Mouse (Mus musculus) stomach, embryonic 16.5 days (tissue): ENCODE measurements around the gene 4930556J24Rik. TPM values are rescaled to one million over a fixed set of nuclear protein-coding genes. Genes with fewer than 3 reads are reported as not detected.

Experiments
- ATAC-seq: fragments of 200-750 bp; cut with Nextera tagmentation; 2 replicates; pipeline ENCODE4 v1.8.0; 2017; ENCODE audit warnings: moderate number of reproducible peaks, moderate TSS enrichment; ENCODE audit not compliant: insufficient read depth, low FRiP score
- H3K27ac ChIP-seq: fragments of 300-500 bp; sonication (generic); 2 replicates; pipeline ENCODE4 v1.5.1; 2014; ENCODE audit warnings: low read length
- H3K27me3 ChIP-seq: fragments of 300-500 bp; sonication (generic); 2 replicates; pipeline ENCODE4 v1.6.1; 2014; ENCODE audit warnings: low read length, control low read depth, mixed read lengths; ENCODE audit not compliant: control insufficient read depth, insufficient read depth
- H3K36me3 ChIP-seq: fragments of 300-500 bp; sonication (generic); 2 replicates; pipeline ENCODE4 v1.6.1; 2014; ENCODE audit warnings: low read length; ENCODE audit not compliant: control insufficient read depth, insufficient read depth
- H3K4me1 ChIP-seq: fragments of 300-500 bp; sonication (generic); 2 replicates; pipeline ENCODE4 v1.6.1; 2014; ENCODE audit warnings: low read length, control low read depth, mixed read lengths; ENCODE audit not compliant: control insufficient read depth, insufficient read depth
- H3K4me2 ChIP-seq: fragments of 300-500 bp; sonication (generic); 2 replicates; pipeline ENCODE4 v1.6.1; 2014; ENCODE audit warnings: low read depth, low read length, mixed read lengths
- H3K4me3 ChIP-seq: fragments of 300-500 bp; sonication (generic); replicated peaks from 2 replicates; pipeline ENCODE4 v1.5.1; 2014; ENCODE audit warnings: mild to moderate bottlenecking, low read length
- H3K9ac ChIP-seq: fragments of 300-500 bp; sonication (generic); 2 replicates; pipeline ENCODE4 v1.6.1; 2014; ENCODE audit warnings: low read length
- H3K9me3 ChIP-seq: fragments of 300-500 bp; sonication (generic); replicated peaks from 2 replicates; pipeline ENCODE4 v1.6.1; 2016; ENCODE audit warnings: low read length, control low read depth; ENCODE audit not compliant: control insufficient read depth
- WGBS: fragments of 180-500 bp; shearing (Covaris S2); extraction: QIAGEN DNeasy Blood & Tissue Kit; methylation state at CpG from one replicate; pipeline ENCODE4 v1.1.7; 2014; 5-methylcytosine and 5-hydroxymethylcytosine counted together
- polyA plus RNA-seq: library from polyadenylated mRNA; unstranded; fragments of >200 nt; fragmentation: Nextera tagmentation; extraction: Ambion mirVana; gene quantifications from 2 replicates; pipeline ENCODE4 v1.2.1, GENCODE M21; 2015

The 4930556J24Rik gene
- polyA plus RNA-seq, 1 experiment from 2014 or later = 0.12 TPM

DNA sequence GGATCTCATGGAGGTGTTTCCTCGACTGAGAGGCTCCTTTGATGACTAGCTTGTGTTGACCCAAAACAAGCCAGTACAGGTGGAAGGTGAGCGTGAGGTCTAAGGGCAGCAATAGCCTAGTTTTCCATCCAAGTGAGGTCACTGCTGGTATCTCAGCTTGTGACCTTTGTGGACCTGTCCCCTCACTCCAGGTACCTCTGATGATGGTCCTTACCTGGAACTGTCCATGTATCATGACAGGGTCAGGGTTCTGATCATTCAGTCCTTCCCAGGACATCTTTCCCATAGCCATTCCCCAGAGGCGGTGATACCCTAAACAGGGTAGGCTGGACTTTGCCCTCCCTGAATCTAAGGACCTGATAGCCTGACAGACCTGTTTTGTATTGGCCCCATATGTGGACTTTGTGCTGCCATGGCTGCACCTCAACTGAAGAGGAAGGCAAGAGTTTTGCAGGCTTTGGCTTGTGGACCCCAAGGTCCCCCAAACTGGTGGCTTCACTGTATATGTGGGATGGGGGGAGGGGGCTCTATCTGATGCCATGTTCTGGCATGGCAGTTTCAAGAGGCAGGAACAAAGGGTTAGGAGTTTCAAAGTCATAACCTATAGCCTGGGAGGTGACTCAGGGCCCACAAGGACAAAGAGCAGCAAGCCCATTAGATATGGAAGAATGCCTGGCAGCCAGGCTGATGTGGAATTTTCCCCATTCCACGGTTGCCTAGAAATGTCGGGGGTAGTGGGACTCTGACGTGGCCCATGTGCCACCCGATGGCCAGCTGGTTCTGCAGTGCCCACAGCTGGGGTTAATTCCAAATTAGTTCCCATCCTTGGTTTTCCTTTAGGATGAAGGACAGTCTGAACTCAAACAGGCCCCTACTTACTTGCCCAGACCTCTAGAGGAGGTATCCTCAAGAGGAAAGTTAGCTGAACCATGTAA is 6.0 kb upstream of the 4930556J24Rik start:
- peak overlapping the region; percentile 57 for H3K4me2 ChIP-seq
- peaks cover 5% of the 10 kb centered on the region; the same call in 1 of the 2 replicates for H3K36me3 ChIP-seq
- H3K27ac ChIP-seq = peak overlapping the region; percentile 84
- H3K4me3 ChIP-seq = peak overlapping the region; percentile 52
- peak overlapping the region; percentile 70 for H3K9ac ChIP-seq
- peak; percentile 15; the same call in 1 of the 2 replicates for ATAC-seq
- 52% methylated on average over 7 of the region's 7 CpGs for WGBS
- H3K9me3 ChIP-seq = no peaks in the 10 kb centered on the region
- H3K4me1 ChIP-seq = 0 out of 2 replicates have a peak, but pooled peaks cover 4% of the 10 kb centered on the region
- H3K27me3 ChIP-seq = peaks cover 12% of the 10 kb centered on the region

- no peak for ATAC-seq
- 63% methylated on average over 6 of the region's 6 CpGs for WGBS
These were observed 5.0 kb upstream of the 4930556J24Rik start for GRCm38 (mm10) chr11:3981536-3981935.

GRCm38 (mm10) chr11:3978421-3978820 is 1.8 kb upstream of the 4930556J24Rik start:
- 0 out of 2 replicates have a peak, but pooled peaks cover 4% of the 10 kb centered on the region for H3K4me1 ChIP-seq
- H3K4me3 ChIP-seq = no peak overlapping the region
- no peaks in the 10 kb centered on the region for H3K9me3 ChIP-seq
- peaks cover 24% of the 10 kb centered on the region for H3K36me3 ChIP-seq
- no peak for ATAC-seq
- H3K4me2 ChIP-seq = no peak overlapping the region
- H3K27ac ChIP-seq = no peak overlapping the region
- peaks cover 9% of the 10 kb centered on the region for H3K27me3 ChIP-seq
- H3K9ac ChIP-seq = no peak overlapping the region
- WGBS = 89% methylated on average over 5 of the region's 5 CpGs

More at GRCm38 (mm10) chr11:3981536-3981935, 5.0 kb upstream of the 4930556J24Rik start:
- H3K4me1 ChIP-seq = 0 out of 2 replicates have a peak, but pooled peaks cover 4% of the 10 kb centered on the region
- no peak overlapping the region for H3K27ac ChIP-seq
- peaks cover 12% of the 10 kb centered on the region for H3K27me3 ChIP-seq
- H3K9me3 ChIP-seq = no peaks in the 10 kb centered on the region
- no peak overlapping the region for H3K4me3 ChIP-seq
- H3K36me3 ChIP-seq = peaks cover 7% of the 10 kb centered on the region
- H3K9ac ChIP-seq = no peak overlapping the region
- no peak overlapping the region for H3K4me2 ChIP-seq

DNA sequence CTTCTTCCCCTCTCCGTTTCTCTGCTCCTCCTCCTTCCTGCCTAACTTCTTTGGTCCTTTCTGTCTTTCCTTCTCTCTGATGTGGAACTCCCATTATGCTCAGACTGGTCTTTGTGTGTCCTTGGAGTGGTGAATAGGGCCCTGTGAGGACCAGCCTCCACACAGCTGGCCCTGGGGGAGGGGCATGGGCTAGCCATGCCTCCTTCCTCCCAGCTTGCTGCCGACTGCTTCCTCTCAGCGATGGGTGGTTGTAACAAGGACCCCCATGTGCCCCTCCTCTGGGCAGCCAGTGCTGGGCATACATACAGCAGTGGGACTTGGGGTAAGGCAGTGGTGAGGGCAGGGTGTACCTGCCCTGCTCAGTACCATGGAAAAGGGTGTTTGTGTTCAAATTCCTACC is 2.3 kb downstream of the 4930556J24Rik start:
- Histone ChIP-seq H3K9me3 (no peaks in the 10 kb centered on the region), H3K4me3 (no peak overlapping the region), H3K9ac (no peak overlapping the region), H3K4me2 (no peak overlapping the region), H3K36me3 (peaks cover 48% of the 10 kb centered on the region), H3K27ac (no peak overlapping the region), H3K4me1 (no peaks in the 10 kb centered on the region), H3K27me3 (no peaks in the 10 kb centered on the region)
- ATAC-seq = 0 out of 2 replicates have a peak, but pooled peaks have one; percentile 21
- 74% methylated on average over 3 of the region's 3 CpGs for WGBS

- peaks cover 44% of the 10 kb centered on the region for H3K36me3 ChIP-seq
- WGBS = 96% methylated on average over 7 of the region's 7 CpGs
These were observed 3.5 kb downstream of the 4930556J24Rik start for GRCm38 (mm10) chr11:3973081-3973480.

DNA sequence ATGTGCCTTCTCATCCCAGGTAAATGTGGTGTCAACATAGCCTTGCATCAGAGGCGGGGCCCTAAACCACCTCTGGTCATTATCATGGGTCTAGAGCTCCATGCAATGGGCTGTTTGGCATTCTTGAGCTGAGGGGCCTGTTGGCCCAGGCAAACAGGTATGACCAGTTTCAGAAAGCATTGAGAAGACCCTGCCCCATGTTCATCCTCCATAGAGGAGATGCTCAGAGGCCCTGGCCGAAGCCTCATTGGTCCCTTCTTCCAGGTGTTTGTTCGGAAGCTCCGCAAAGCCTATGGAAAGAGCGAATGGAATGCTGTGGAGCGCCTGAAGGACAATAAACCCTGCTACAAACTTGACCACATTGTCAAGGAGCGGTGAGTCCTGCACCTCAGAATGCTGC is 6.2 kb downstream of the 4930556J24Rik start:
- Histone ChIP-seq H3K4me3 (no peak overlapping the region), H3K9me3 (no peaks in the 10 kb centered on the region), H3K9ac (no peak overlapping the region), H3K4me2 (no peak overlapping the region), H3K4me1 (no peaks in the 10 kb centered on the region; the same call in 1 of the 2 replicates), H3K27ac (no peak overlapping the region), H3K27me3 (no peaks in the 10 kb centered on the region), H3K36me3 (peaks cover 37% of the 10 kb centered on the region)
- 93% methylated on average over 7 of the region's 7 CpGs for WGBS
- no peak for ATAC-seq

More at GRCm38 (mm10) chr11:3973081-3973480, 3.5 kb downstream of the 4930556J24Rik start:
- H3K27ac ChIP-seq = no peak overlapping the region
- H3K4me3 ChIP-seq = no peak overlapping the region
- H3K9me3 ChIP-seq = no peaks in the 10 kb centered on the region
- no peak for ATAC-seq
- H3K9ac ChIP-seq = no peak overlapping the region
- H3K27me3 ChIP-seq = no peaks in the 10 kb centered on the region
- no peaks in the 10 kb centered on the region for H3K4me1 ChIP-seq
- H3K4me2 ChIP-seq = no peak overlapping the region

DNA sequence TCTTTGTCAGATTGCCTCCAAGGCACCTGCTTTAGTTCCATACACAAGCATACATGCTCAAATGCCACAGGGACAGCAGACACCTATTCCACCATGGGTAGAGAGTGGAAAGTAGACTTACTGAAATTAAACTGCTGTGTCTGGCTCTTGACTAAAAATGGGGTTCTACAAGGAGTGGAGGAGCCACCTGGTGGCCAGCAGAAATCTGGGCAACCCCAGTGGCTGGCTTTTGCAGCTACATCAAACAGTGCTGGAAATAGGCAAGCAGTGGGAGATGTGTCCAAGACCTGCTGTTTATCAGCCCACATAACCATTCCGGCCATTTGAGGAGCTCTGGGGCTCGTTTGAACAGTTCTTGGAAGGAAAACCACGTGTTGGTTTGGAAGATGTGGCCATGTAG is 6.7 kb downstream of the 4930556J24Rik start:
- Histone ChIP-seq H3K27me3 (no peaks in the 10 kb centered on the region), H3K4me3 (no peak overlapping the region), H3K9me3 (no peaks in the 10 kb centered on the region), H3K36me3 (peaks cover 33% of the 10 kb centered on the region), H3K4me1 (peaks cover 3% of the 10 kb centered on the region), H3K4me2 (no peak overlapping the region), H3K27ac (no peak overlapping the region), H3K9ac (no peak overlapping the region)
- no peak for ATAC-seq
- WGBS = 90% methylated on average over 3 of the region's 3 CpGs

GRCm38 (mm10) chr11:3964416-3965172 is 12.0 kb downstream of the 4930556J24Rik start:
- Histone ChIP-seq H3K4me3 (peak overlapping the region; percentile 85), H3K9me3 (no peaks in the 10 kb centered on the region), H3K4me2 (peak overlapping the region; percentile 70), H3K27me3 (no peaks in the 10 kb centered on the region), H3K27ac (peak overlapping the region; percentile 55), H3K36me3 (no peaks in the 10 kb centered on the region), H3K4me1 (peaks cover 10% of the 10 kb centered on the region), H3K9ac (peak overlapping the region; percentile 89)
- no peak for ATAC-seq
- 12% methylated on average over 11 of the region's 11 CpGs for WGBS
